Mouse (Mus musculus) small intestine, adult 2 months (tissue): ENCODE measurements around the gene Hpse2. TPM values are rescaled to one million over a fixed set of nuclear protein-coding genes. Genes with fewer than 3 reads are reported as not detected.
A peak's percentile ranks its signal among the peaks of the same experiment; 100 is the strongest.

Experiments used
- H3K27ac ChIP-seq: fragments of 200-500 bp; 2 replicates; pipeline ENCODE4 v1.5.1; 2012; ENCODE audit warnings: low read depth, low read length, control low read depth, inconsistent platforms; ENCODE audit not compliant: insufficient read depth
- H3K27me3 ChIP-seq: fragments of 200-500 bp; 2 replicates; pipeline ENCODE4 v1.6.1; 2012; ENCODE audit warnings: mild to moderate bottlenecking, moderate library complexity, low read length, inconsistent platforms; ENCODE audit not compliant: control insufficient read depth, insufficient read depth
- H3K36me3 ChIP-seq: fragments of 200-500 bp; 2 replicates; pipeline ENCODE4 v1.6.1; 2012; ENCODE audit warnings: mild to moderate bottlenecking, low read length, control low read depth, inconsistent platforms; ENCODE audit not compliant: control insufficient read depth, insufficient read depth
- H3K4me1 ChIP-seq: fragments of 200-500 bp; 2 replicates; pipeline ENCODE4 v1.6.1; 2012; ENCODE audit warnings: low read length, inconsistent platforms, mixed read lengths; ENCODE audit not compliant: control insufficient read depth, insufficient read depth, insufficient read length
- H3K4me3 ChIP-seq: fragments of 200-500 bp; 2 replicates; pipeline ENCODE4 v1.5.1; 2012; ENCODE audit warnings: low read depth, mild to moderate bottlenecking, control low read depth, inconsistent platforms, low read length, moderate library complexity
- CTCF ChIP-seq: fragments of 200-500 bp; IDR thresholded peaks from 2 replicates; pipeline ENCODE4 v1.5.1; 2012; ENCODE audit warnings: low read depth, mild to moderate bottlenecking, control low read depth, inconsistent platforms, low read length, moderate library complexity, mixed read lengths; ENCODE audit not compliant: insufficient replicate concordance, insufficient read length; ENCODE audit errors: extremely low read depth
- POLR2A ChIP-seq: fragments of 200-500 bp; IDR thresholded peaks from 2 replicates; pipeline ENCODE4 v1.6.1; 2012; ENCODE audit warnings: low read depth, mild to moderate bottlenecking, control low read depth, inconsistent platforms, low read length, moderate library complexity
- WGBS: fragments of 180-500 bp; shearing (Covaris S2); methylation state at CpG from one replicate; pipeline ENCODE4 v1.1.7; 2018; 5-methylcytosine and 5-hydroxymethylcytosine counted together
- polyA plus RNA-seq: library from polyadenylated mRNA; depleted of rRNA; stranded (reverse); fragments of >200 nt; gene quantifications from 2 replicates; pipeline ENCODE4 v1.2.3, GENCODE M21; 2012

Hpse2 gene
- polyA plus RNA-seq, 1 experiment: 1.1 TPM

DNA sequence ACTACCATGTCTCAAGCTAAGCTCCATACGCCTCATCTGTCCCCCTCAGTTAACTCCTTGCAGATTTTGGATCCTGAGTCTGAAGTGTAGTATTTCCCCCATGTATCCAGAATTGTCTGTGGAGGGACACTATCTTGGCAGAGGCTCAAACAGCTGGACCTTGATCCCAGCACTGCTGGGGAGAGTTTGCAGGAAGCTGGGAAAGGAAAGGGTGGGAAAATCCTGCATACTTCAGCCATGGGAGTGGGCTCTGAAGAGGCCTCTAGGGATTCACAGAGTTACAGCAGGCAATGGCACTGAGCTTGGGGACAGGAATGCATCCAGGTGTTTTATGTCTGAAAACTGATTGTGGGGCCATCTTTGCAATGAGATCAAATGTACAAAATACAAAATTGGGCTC, 450.6 kb downstream of the Hpse2 start:
- Histone ChIP-seq H3K4me3 (no peak overlapping the region), H3K27me3 (no peaks in the 10 kb centered on the region), H3K36me3 (no peaks in the 10 kb centered on the region), H3K27ac (no peak overlapping the region), H3K4me1 (0 out of 2 replicates have a peak, but pooled peaks cover 2% of the 10 kb centered on the region)
- WGBS: 82% methylated on average over 1 of the region's 1 CpGs
- TF ChIP-seq CTCF (no peak), POLR2A (no peak)

GRCm38 (mm10) chr19:42936661-42937193, 451.4 kb downstream of the Hpse2 start:
- H3K27ac ChIP-seq: no peak overlapping the region
- 27% methylated on average over 9 of the region's 9 CpGs for WGBS
- no peaks in the 10 kb centered on the region for H3K36me3 ChIP-seq
- H3K4me3 ChIP-seq: no peak overlapping the region
- H3K27me3 ChIP-seq: no peaks in the 10 kb centered on the region
- TF ChIP-seq POLR2A (no peak), CTCF (no peak)
- 0 out of 2 replicates have a peak, but pooled peaks cover 2% of the 10 kb centered on the region for H3K4me1 ChIP-seq

DNA sequence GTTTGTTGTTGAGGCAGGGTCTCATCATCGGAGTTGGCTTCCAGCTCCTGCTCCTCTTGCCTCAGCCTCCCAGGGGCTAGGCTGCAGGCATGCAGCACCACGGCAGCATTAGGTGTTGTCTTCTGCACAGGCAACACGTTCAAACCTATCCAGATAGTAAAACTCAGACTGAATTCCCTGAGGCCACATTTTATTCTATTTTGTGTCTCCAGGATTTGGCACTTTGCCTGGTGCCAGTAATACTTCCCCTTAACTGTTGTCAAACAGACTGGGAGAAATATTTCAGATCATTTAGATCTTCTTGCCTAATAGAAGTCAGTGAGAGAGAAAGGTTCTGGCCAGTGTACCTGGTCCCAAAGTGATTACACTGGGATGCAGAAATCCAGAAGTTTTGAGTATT, 458.5 kb downstream of the Hpse2 start:
- WGBS: 49% methylated on average over 3 of the region's 3 CpGs

GRCm38 (mm10) chr19:42928271-42928670, 459.9 kb downstream of the Hpse2 start:
- 68% methylated on average over 2 of the region's 2 CpGs for WGBS
- Histone ChIP-seq H3K27ac (no peak overlapping the region), H3K4me1 (no peaks in the 10 kb centered on the region), H3K27me3 (no peaks in the 10 kb centered on the region), H3K36me3 (no peaks in the 10 kb centered on the region), H3K4me3 (no peak overlapping the region)
- no peak for TF ChIP-seq CTCF
- no peak for TF ChIP-seq POLR2A

More for the DNA sequence above, 458.5 kb downstream of the Hpse2 start:
- no peak overlapping the region for H3K4me3 ChIP-seq
- H3K4me1 ChIP-seq: no peaks in the 10 kb centered on the region
- no peak overlapping the region for H3K27ac ChIP-seq
- H3K36me3 ChIP-seq: no peaks in the 10 kb centered on the region
- no peak for TF ChIP-seq CTCF
- no peak for TF ChIP-seq POLR2A
- H3K27me3 ChIP-seq: no peaks in the 10 kb centered on the region

- WGBS: 61% methylated on average over 3 of the region's 3 CpGs
- TF ChIP-seq CTCF (no peak), POLR2A (no peak)
- peak overlapping the region; percentile 71 for H3K27ac ChIP-seq
Measured at GRCm38 (mm10) chr19:42922610-42923009, 465.5 kb downstream of the Hpse2 start.

GRCm38 (mm10) chr19:42913703-42914102, 474.5 kb downstream of the Hpse2 start:
- WGBS: 84% methylated on average over 5 of the region's 5 CpGs
- no peaks in the 10 kb centered on the region for H3K36me3 ChIP-seq
- H3K27me3 ChIP-seq: no peaks in the 10 kb centered on the region
- no peak for TF ChIP-seq POLR2A
- no peak for TF ChIP-seq CTCF
- no peaks in the 10 kb centered on the region for H3K4me1 ChIP-seq
- no peak overlapping the region for H3K27ac ChIP-seq
- no peak overlapping the region for H3K4me3 ChIP-seq

More at GRCm38 (mm10) chr19:42922610-42923009, 465.5 kb downstream of the Hpse2 start:
- Histone ChIP-seq H3K4me1 (no peaks in the 10 kb centered on the region), H3K27me3 (no peaks in the 10 kb centered on the region), H3K4me3 (no peak overlapping the region), H3K36me3 (no peaks in the 10 kb centered on the region)

DNA sequence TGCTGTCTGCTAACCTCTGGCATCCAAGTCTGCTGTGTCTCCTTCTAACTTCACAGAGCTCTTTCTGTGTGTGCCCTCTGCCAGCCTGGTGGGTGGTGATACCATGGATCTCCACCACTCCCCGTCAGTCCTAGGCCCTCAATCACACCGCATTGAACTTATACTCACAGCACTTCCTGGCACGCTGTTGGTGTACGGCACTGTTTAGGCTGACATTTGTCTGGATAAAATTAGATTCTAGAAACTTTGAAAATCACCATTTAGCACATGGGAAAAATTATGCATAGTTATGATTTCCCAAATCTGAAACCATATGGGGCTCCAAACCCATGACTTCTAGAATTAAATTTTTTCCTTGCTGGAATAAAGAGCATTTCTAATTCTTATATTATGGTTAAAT, 478.4 kb downstream of the Hpse2 start:
- Histone ChIP-seq H3K36me3 (no peaks in the 10 kb centered on the region), H3K27me3 (no peaks in the 10 kb centered on the region), H3K27ac (no peak overlapping the region), H3K4me1 (no peaks in the 10 kb centered on the region), H3K4me3 (no peak overlapping the region)
- no peak for TF ChIP-seq CTCF
- TF ChIP-seq POLR2A: no peak
- 86% methylated on average over 4 of the region's 4 CpGs for WGBS

DNA sequence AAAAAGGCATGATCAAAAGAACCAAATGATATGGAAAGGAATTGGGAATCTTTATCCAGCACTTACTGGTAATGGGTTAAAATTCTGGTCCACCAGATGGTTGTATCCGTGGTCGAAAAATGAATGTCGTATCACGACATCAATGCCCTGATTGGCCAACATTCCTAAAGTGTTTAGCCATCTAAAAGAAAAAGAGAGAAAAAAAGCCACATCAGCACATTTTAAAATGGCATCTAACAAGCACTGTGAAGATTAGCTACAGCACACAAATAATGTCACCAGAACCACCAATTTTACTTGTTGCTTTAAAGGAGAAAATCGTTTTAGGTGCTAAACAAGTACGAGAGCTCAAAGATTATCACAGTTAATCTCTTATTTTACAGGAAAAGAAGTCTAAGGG, 479.6 kb downstream of the Hpse2 start:
- H3K36me3 ChIP-seq: no peaks in the 10 kb centered on the region
- TF ChIP-seq POLR2A (no peak), CTCF (no peak)
- H3K27ac ChIP-seq: no peak overlapping the region
- no peaks in the 10 kb centered on the region for H3K27me3 ChIP-seq
- WGBS: 82% methylated on average over 6 of the region's 6 CpGs
- H3K4me1 ChIP-seq: no peaks in the 10 kb centered on the region
- H3K4me3 ChIP-seq: no peak overlapping the region
